Mouse (Mus musculus) 3134 (cell line): ENCODE results near the gene Mrpl54.
A peak's percentile ranks its signal among the peaks of the same experiment; 100 is the strongest.

Source experiments
- DNase-seq: peaks from one replicate; pipeline ENCODE4 v3.0.0-alpha.2; 2011; ENCODE audit warnings: low spot score; ENCODE audit not compliant: insufficient read length; ENCODE audit errors: extremely low read depth

The Mrpl54 gene

DNA sequence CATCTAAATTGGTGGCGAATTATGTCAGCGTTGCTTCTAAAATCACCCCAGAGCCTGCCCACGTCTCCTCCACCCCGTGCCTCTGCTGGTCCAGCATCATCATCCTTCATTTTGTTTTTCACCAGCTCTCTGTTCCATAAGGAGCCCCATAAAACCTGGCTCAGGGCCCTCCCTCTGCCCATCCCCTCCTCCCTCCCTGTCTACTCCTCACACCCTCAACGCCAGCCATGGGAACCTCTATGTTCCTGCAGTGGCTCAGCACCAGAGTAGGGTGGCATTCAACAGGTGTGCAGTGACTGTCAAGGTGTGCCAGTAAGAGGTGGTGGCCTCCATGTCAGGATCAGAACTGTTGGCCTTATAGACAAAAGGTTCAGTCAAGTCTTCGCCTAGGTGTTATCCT, 28.5 kb upstream of the Mrpl54 start:
- no peak for DNase-seq

DNA sequence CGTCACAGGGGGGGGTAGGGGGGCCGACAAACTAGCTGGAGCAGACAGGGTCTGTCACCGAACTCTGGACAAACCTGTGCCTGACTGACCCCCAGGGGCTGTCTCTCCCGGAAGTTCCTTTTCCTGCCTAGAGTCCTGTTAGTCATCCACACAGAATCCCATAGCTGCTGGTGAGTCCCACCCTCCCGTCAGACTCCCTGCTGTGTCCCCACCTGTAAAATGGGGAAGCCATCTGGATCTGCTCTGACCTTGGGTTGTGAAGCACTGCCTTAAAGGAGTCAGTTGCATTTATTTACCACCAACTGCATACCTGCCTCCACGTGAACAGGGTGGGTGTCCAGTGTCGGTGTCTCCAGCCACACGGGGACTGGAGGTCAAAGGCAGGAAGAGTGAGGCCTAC, 27.7 kb upstream of the Mrpl54 start:
- no peak for DNase-seq

DNA sequence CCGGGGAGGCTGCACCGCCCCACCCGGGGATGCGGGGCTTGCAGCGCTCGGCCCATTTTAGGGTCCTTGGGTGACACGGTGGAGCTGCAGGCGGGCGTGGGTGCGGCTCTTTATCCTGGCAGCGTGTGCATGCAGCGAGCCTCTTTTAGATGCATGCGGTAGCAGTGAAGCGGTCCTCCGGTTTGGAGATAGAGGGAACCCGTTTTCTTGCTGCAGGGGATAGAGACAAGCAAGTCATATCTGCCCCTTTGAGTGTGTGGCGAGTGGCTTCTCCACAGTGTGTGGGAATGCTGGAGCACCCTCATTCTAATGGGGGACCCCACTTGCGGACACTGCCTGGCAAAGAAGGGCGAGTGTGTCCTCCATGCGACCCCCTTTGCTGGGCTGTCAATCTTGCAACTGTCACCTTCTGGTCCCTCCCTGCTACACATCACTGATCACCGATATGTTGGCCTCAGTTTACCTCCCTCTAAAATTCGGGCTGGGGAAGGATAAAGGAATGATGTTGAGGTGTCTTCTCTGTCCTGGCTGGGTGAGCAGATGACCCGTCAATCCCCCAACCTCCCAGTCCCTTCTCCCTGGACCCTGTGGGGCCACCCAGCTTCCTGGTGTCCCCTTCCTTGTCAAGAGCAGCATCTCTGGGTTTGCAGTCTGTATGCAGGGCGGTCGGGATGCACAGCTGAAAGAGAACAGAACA, 26.7 kb upstream of the Mrpl54 start:
- no peak for DNase-seq

DNA sequence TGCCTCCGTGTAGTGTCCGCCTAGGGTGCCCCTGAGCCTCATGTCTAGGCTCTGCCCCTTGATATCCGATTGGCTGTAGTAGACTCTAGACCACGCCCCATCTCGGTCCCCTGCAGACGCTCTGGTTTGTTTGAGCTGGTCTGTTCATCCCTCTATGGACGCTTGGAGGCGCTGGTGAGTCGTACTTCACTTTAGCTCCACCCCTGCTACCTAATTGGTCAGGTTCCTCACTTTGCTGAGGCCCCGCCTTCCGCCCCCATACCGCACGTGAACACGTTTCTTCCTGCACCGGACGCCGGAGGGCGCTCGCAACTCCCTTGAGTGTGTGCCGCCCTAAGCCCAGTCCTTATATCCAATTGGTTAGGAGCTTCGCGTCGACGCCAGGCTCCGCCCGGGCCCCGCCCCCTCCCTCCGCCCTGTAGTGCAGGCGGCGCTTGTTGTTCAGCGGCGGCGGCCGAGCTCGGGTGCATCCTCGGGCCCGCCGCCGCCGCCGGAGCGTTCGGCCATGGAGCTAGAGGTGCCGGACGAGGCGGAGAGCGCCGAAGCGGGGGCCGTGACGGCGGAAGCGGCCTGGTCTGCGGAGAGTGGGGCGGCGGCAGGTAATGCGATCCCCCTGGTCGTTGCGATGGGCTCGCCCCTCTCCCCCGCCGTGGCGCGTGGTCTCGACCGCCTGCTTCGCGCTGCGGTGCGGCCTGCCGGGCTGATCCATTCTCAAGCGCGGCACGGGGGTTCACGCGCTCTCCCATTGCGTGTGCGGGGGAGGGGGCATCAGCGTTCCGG, 26.0 kb upstream of the Mrpl54 start, which contains the start of gene Pip5k1c:
Gene Pip5k1c, plus strand, starts transcription at position 410 of the 780 bp plus-strand sequence.
- DNase-seq: peak; percentile 100

DNA sequence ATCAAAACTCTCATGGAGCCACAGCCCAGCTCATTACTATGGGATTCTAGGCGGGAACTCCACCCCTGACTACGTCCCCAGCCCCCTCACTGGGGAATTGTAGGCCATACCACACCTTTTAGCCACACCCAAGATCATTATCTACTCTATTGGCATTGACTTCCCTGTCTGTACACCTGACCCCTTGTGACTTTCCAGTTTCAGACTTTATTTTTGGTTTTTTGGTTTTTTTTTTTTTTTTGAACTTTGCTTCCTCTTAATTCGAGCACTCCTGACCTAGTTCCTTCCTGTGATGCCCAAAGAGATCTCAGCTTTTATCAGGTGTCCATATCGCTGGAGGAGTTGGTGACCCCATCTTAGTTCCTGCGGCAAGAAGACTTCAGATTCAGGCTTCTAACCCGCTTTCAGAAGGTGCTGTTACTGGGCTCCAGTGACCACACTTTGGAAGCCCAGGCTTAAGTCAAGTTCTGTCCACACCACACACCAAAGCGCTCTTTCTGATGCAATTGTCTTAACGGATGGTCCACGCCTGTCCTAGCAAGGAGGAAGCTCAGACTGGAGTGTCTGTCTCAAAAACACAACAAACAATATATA, 24.9 kb upstream of the Mrpl54 start, which contains the start of gene Tjp3:
Gene Tjp3, minus strand, starts transcription at position 71 of the 594 bp plus-strand sequence.
- DNase-seq: no peak

DNA sequence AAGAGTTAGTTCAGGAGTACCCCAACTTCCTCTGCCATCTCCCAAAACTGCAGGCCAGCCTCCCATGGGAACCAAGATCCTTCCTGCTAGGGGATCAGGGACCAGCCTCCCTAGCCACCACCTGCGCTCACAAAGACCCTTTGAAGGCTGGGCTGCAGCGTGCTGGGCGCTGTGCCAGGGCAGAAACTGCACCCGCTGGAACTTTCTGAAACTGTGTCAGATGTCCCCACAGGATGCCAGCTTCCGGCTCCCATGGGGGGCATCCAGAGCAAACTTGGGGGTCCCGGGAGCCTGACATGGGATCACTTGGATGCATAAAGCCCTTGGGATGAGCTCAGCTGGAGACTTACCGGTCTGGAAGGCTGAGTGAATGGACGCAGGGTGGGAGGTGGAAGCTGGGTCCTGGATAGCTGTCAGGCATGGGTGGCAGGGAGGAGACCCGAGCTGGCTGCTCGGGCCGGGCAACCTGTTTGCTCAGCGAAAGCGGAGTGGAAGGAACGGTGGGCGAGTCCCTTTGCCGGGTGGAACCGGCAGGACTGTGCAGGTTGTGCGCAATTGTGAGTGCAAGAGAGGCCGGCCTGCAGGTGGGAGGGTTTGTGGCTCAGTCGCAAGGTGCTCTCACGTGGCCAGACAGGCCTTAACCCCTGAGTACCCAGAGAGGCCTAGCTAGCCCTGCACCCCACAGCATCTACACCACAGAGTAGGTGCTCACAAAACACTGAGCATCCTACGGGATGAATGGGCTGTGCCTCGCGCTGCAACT, 24.1 kb upstream of the Mrpl54 start:
- no peak for DNase-seq

DNA sequence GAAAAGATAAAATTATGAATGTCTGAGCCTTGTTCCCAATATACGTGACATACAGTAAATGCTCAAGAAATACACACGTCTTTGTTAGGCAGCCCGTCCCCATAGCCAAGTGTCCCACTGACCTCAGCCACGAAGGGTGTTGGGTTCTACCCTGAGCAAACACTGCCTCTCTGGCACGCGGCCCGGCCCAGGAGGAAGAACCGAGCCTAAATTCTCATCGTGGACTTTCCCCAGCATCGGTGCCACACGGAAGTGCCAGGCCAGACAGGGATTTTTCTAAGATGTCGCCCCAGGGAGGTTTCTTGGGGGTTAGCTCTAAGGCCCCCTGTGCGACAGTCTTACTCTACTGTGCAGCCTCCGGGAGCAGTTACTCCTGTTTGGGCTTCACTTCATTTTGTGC, 23.1 kb upstream of the Mrpl54 start:
- no peak for DNase-seq

DNA sequence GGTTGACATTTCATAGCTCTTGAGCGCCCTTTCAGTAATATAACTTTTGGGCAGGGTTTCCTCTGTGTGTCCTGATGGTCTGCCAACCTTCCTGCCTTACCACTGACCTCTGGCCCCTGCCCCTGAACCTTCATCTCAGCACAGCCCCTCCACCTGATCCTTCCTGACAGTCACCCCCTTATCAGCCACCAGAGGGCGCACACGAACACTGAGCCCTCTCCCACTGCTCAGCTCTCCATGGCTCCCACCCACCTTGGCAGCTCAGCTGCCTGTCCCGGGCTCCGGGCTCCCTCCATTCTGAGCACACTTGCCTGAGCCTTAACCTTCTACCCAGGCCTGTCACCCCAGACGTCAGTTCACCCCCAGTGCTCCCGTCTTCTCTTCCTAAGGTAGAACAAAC, 22.5 kb upstream of the Mrpl54 start:
- no peak for DNase-seq

DNA sequence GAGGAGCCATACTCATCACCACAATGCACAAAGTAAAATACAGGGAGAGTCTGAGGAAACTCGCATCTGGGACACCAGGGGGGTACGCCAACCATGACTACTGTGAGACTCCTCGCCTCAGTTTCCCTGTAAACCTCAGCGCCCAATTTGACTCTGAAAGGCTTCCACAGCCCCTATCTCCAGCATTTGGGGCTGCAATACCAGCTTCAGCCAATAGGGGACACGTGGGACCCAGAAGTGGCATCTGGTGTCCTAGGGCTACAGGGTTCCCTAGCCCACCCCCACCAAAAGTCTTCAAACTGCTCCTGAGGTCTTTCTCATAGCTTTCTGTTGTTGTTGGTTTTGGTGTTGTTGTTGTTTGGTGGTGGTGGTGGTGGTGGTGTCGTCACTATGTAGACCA, 21.9 kb upstream of the Mrpl54 start:
- DNase-seq: no peak

DNA sequence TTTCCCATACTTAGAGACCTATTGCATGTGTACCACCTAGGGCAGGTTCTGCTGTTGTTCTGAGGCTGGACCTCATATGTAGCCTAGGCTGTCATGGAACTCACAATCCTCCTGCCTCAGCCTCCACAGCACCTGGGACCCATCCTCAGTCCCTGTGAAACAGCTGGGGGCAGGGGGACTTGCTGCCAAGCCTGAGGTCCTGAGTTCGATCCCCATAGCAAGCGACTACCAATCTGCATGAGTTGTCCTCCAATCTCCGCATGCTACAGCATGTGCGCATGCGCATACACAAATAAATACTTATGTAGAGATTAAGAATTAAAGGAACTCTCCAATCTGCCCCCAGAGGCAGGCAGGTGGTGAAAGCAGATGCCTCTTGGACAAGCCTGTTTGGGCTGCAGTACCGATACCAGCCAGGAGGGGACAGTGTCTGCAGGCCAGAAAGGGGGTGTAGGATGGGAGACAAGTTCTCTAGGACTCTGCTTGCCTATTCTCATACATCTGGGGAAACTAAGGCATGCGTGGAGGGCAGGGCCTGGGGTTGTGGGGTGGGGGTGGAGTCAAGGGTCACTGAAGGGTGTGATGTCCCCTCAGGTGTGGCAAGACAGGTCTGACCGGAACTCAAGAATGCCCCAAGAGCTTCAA, 20.9 kb upstream of the Mrpl54 start:
- peak; percentile 51 for DNase-seq

DNA sequence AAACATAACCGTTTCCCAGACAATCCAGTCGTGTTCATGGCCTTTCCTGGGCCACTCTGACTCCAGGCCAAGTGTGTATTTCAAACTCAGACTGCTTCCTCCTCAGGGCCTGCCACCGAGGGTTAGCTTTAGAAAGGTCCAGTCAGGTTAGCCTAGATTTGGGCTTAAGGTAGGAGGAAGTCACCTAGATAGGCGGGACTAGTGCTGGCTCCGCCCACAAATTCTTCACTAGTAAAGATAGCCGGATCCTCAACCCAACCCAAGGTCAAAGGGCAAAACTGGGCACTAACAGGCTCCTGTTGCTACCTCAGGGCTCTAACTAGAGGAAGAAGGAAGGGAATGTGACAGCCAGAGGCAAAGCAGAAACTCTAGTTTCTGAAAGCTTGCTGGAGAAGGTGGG, 19.9 kb upstream of the Mrpl54 start:
- DNase-seq: no peak

DNA sequence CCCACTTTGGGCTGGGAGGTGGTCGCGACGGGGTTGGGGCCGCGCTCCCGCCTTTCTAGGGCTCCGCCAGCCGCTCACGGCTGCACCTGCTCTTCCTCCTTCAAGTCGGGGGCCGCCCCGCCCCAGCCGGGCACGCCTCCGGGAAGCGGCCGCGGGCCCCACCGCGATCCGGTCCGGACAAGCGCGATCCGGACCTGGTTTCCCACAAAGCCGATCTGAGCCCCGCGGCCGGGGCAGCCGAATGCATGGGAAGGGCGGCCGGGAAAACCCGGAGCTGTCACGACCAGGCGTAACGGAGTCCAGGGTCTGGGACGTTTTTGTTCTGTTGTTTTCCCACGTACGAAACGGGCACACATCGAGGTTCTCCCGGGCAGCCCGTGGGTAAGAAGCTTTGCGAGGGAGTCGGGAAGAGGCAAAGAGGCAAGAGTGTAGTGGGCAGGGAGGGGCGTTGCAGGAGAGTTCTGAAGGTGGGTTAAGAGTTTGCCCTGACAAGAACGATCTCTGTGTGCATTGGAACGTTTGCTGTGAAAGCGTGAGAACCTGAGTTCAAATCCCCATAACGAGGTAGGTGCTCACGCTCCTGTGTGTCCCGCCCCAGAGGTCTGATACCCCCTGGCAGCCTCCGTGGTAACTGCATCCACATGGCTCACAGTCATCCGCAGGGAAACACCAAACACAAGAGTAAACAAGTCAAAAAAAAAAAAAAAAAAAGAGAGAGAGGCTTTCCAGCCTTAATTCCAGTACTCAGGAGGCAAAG, 19.1 kb upstream of the Mrpl54 start:
- no peak for DNase-seq

DNA sequence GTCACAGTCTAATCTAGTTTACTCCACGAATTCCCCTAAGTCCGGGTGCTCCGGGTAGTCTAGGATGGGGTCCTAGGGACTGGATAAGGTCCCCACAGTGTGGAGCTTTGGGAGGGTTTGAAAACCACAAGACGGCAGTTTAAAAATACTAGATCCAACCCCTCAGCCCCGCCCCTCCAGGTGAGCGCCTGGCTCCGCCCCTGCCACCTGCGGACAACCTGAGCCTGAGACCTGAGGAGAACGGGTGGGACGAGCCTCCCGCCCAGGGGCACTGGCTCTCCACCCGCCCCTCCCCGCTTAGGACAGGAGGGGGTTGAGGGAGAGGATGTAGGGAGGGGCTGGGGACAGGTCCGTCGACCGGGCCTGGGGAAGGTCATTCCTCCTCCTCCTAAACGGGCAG, 18.0 kb upstream of the Mrpl54 start:
- DNase-seq: no peak

DNA sequence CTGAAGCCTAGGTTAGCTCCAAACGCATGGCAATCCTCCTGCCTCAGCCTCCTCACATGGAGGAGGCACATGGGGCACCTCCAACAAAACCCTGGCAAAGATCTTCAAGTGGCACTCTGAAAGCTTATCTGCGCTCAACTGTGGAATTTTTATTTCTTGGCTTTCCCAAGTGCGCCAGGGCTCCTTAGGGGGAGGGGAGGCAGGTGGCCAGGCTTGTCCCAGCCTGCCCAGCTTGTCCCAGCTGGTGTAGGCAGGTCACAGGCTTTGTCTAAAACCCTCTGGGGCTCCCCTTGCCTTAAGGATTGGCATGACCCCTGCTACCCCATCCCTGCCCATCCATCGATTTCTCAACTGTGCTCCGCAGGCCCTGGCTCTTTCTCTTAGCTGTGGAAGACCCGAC, 17.5 kb upstream of the Mrpl54 start:
- DNase-seq: no peak

DNA sequence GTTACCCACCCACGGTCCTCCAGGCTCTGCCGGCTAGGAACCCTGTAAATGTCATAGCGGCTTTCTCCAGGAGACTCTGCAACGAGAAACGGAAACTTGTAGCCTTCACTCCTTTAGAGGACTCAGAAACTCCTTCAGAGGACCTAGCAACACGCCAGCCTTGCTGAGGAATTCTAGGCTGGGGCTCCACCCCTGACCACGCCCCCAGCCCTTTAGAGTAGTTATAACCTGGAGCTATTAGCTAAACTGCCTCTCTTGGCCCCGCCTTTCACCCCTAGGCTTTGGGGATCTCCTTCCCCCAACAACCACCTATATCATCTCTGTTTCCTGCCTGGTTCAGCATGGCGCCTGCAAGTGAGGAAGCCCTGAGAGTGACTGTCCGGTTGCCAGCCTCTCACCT, 12.8 kb upstream of the Mrpl54 start:
- DNase-seq: no peak

DNA sequence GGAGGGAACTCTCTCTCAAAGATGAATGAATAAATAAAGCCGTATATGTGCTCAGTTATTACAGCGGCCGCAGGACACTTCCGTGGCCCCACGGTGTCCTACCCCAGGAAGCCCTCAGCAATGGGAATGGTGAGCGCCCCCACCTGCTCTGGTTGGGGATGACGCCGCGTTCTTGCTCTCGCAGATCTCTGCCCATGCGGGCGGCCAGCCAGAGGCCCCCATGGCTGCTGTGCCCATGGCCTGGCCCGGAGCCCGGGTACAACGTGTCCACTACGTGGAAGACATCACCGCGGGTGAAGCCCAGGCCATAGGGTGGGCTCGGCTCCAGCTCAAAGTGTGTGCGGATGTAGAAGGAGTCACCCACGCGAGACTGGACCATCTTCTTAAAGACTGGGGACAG, 10.9 kb upstream of the Mrpl54 start:
- DNase-seq: no peak

DNA sequence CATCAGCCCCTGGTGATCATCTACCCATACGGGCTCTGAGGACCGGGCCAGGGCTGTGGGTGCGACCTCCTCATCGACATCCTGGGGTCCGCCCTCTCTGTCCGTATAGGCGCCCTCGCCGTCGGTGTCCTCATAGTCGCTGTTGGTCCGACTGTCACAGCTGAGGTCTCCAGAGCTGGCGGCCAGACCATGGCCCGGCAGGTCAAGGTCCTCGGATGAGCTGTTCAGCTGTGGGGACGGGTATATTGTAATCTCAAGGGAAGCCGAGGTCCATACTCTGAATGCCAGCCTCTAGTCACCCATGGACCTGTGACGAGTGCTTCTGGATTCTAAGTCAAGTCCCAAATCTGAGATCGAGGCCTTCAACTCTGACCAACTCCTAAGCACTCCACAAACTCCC, 7.1 kb upstream of the Mrpl54 start:
- DNase-seq: no peak

DNA sequence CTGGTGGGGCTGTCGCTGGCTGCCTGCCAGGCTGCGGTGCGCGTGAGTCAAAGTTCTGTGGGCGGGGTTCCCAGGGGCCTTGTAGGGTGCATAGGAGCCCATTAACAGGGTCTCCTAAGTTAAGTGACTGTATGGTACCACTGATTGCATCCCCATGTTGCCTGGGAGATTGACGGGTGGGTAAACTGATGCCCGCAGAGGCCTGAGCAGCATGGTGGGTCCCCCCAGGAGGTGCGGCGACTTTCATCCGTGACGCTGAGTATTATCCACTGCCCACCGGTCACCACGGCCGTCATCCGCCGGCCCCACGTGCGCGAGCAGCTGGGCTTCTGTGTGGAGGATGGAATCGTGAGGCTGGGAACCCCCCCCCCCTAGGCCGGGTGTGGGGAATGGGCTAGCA, 5.6 kb upstream of the Mrpl54 start:
- no peak for DNase-seq

DNA sequence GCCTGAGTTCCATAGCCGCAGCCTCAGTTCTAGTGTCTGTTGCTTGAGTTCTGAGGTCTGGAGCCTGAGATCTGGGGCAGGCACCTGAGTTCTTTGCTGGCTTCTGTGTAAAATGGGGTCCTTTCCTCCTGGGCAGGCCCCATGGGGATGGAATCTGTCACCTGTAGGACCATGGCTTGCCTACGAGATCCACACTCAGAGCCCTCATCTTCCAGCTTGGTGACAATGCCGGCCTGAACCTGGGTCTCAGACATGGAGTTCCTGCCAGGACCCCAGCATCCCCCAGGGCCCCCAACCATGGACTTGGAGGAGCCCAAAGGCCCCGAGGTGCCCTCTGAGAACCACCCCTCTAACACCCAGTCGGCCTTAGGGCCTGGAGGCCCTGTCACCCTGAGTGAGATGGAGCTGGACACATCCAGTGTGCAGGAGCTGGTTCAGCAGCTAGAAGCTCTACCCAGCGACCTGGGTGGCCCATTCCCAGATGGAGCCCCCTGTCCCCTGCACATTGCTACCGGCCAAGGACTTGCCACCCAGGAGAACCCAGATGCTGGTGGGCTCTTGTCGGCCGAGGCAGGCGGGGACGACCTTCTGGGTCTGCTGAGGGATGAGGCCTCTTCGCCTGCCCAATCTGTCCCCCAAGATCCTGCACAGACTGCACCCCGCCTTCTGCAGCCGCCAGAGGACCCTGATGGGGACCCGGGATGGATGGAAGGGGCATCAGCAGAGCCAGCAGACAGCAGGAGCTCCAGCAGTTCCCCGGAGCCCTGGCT, 2.1 kb upstream of the Mrpl54 start:
- DNase-seq: no peak
